Mouse (Mus musculus): ENCODE data around the gene Edc3.

DNA sequence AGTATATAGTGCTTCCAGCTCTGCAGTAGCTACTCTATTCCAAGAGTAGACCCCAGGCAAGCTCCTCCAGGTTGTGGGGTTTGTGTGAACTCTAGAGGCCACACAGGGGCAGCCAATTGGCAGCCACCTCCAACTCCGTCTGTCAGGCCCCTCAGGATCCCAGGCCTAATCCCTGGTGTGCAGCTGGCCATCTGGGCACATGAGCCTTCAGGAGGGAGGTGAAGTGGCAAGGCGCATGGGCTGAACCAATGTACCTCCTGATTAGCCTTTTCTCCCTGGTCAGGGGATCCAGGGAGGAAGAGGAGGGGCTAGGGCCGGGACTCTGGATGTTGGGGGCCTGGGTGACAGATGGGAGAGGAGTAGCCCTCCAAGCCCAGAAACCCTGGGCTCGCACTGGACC lies 67.4 kb downstream of the Edc3 start:
- TF ChIP-seq EP300 (IDR thresholded peaks at IDR 0.05; ENCODE audit: insufficient read depth, low read depth, low read length) (no peak), CTCF (IDR thresholded peaks at IDR 0.05) (no peak), POLR2A (IDR thresholded peaks at IDR 0.05; ENCODE audit: insufficient read depth, low read depth, low read length) (no peak)
